Mouse (Mus musculus): ENCODE data around the gene Trim2. TPM values are rescaled to one million over a fixed set of nuclear protein-coding genes. Genes with fewer than 3 reads are reported as not detected.

Trim2 gene
- total and polyA plus RNA-seq, 3 experiments: 2.4 to 3.3 (median 2.5) TPM

GRCm38 (mm10) chr3:84272293-84273015 is 34.2 kb downstream of the Trim2 start:
- in situ Hi-C loops (cut with MboI; ENCODE audit: low pct_ligation_motif_present, low pct_unique_long_range_greater_than_20kb, low sequenced_read_pairs): no loop called here
- H3K4me1 ChIP-seq (ENCODE audit: control insufficient read depth in 1 of 2, insufficient read depth in 2 of 2): no peaks in the 10 kb centered on the region
- no peak overlapping the region for H3K4me3 ChIP-seq (replicated peaks in 1 of 3; ENCODE audit: low read depth in 2 of 3, low read length in 2 of 3, poor library complexity in 1 of 3)
- no peak overlapping the region for H3K9ac ChIP-seq (ENCODE audit: insufficient read depth, low read depth)
- H3K36me3 ChIP-seq (replicated peaks in 1 of 2; ENCODE audit: control insufficient read depth in 1 of 2, insufficient read depth in 1 of 2, low read length in 1 of 2): no peaks in the 10 kb centered on the region
- no peak overlapping the region for H3K4me2 ChIP-seq (ENCODE audit: insufficient read depth, low read depth, poor library complexity, severe bottlenecking)
- no peak overlapping the region for H3K27ac ChIP-seq (ENCODE audit: insufficient read depth, low read depth)
- no peaks in the 10 kb centered on the region for H3K9me3 ChIP-seq (replicated peaks; ENCODE audit: low read length)
- no peaks in the 10 kb centered on the region for H3K79me2 ChIP-seq (replicated peaks; ENCODE audit: control insufficient read depth, extremely low read depth, insufficient read depth, poor library complexity, severe bottlenecking)
- no peak for TF ChIP-seq MEF2A (IDR thresholded peaks at IDR 0.05; ENCODE audit: borderline replicate concordance, low read depth, low read length)
- no peak for TF ChIP-seq CTCF (conservative IDR thresholded peaks at IDR 0.05 in 1 of 2, IDR thresholded peaks at IDR 0.05 in 1 of 2; ENCODE audit: low read depth in 2 of 2, low read length in 2 of 2)
- TF ChIP-seq MAX (IDR thresholded peaks at IDR 0.05; ENCODE audit: low read length): no peak
- no peak for TF ChIP-seq USF1 (IDR thresholded peaks at IDR 0.05; ENCODE audit: low read depth, low read length)
- no peak for TF ChIP-seq SMC3 (IDR thresholded peaks at IDR 0.05; ENCODE audit: low read depth, low read length)
- no peak for TF ChIP-seq ZMIZ1 (IDR thresholded peaks at IDR 0.05; ENCODE audit: low read depth, low read length)
- TF ChIP-seq MAZ (IDR thresholded peaks at IDR 0.05; ENCODE audit: low read depth, low read length): no peak
- TF ChIP-seq TBP (conservative IDR thresholded peaks at IDR 0.05; ENCODE audit: low read depth, low read length): no peak
- dilution Hi-C loops (cut with MboI; ENCODE audit: extremely low pct_ligation_motif_present, extremely low pct_unique_long_range_greater_than_20kb, low sequenced_read_pairs): no loop called here
- DNase-seq (ENCODE audit: extremely low read depth): no peak
- peaks cover 2% of the 10 kb centered on the region for H3K27me3 ChIP-seq (replicated peaks)

- H3K4me3 ChIP-seq (replicated peaks in 1 of 3; ENCODE audit: low read depth in 2 of 3, low read length in 2 of 3, poor library complexity in 1 of 3): no peak overlapping the region
- no peak overlapping the region for H3K4me2 ChIP-seq (ENCODE audit: insufficient read depth, low read depth, poor library complexity, severe bottlenecking)
- TF ChIP-seq POLR2AphosphoS2 (IDR thresholded peaks at IDR 0.05; ENCODE audit: low read depth, low read length): no peak
- TF ChIP-seq RCOR1 (conservative IDR thresholded peaks at IDR 0.05; ENCODE audit: low read depth, low read length): no peak
- no peak for TF ChIP-seq POLR2A (IDR thresholded peaks at IDR 0.05; ENCODE audit: low read depth, low read length)
- no peak for TF ChIP-seq IRF4 (IDR thresholded peaks at IDR 0.05; ENCODE audit: low read depth, low read length)
- TF ChIP-seq TBP (conservative IDR thresholded peaks at IDR 0.05; ENCODE audit: low read depth, low read length): no peak
- no peak for TF ChIP-seq JUN (IDR thresholded peaks at IDR 0.05; ENCODE audit: insufficient read depth, low read depth, low read length)
- TF ChIP-seq NRF1 (IDR thresholded peaks at IDR 0.05; ENCODE audit: low read depth, low read length): no peak
- TF ChIP-seq MAZ (IDR thresholded peaks at IDR 0.05; ENCODE audit: low read depth, low read length): no peak
- no peak for TF ChIP-seq TCF12 (IDR thresholded peaks at IDR 0.05; ENCODE audit: low read depth, low read length)
- no peak for TF ChIP-seq JUND (conservative IDR thresholded peaks at IDR 0.05; ENCODE audit: low read depth, low read length)
- TF ChIP-seq MEF2A (IDR thresholded peaks at IDR 0.05; ENCODE audit: borderline replicate concordance, low read depth, low read length): no peak
- DNase-seq (ENCODE audit: extremely low read depth): no peak
- no peaks in the 10 kb centered on the region for H3K9me3 ChIP-seq (replicated peaks; ENCODE audit: low read length)
- dilution Hi-C loops (cut with MboI; ENCODE audit: extremely low pct_ligation_motif_present, extremely low pct_unique_long_range_greater_than_20kb, low sequenced_read_pairs): no loop called here
- H3K4me1 ChIP-seq (ENCODE audit: control insufficient read depth in 1 of 2, insufficient read depth in 2 of 2): no peaks in the 10 kb centered on the region
- H3K79me2 ChIP-seq (replicated peaks; ENCODE audit: control insufficient read depth, extremely low read depth, insufficient read depth, poor library complexity, severe bottlenecking): no peaks in the 10 kb centered on the region
- H3K9ac ChIP-seq (ENCODE audit: insufficient read depth, low read depth): no peak overlapping the region
- H3K36me3 ChIP-seq (replicated peaks in 1 of 2; ENCODE audit: control insufficient read depth in 1 of 2, insufficient read depth in 1 of 2, low read length in 1 of 2): no peaks in the 10 kb centered on the region
- H3K27ac ChIP-seq (ENCODE audit: insufficient read depth, low read depth): no peak overlapping the region
- H3K27me3 ChIP-seq (replicated peaks): peaks cover 3% of the 10 kb centered on the region
- in situ Hi-C loops (cut with MboI; ENCODE audit: low pct_ligation_motif_present, low pct_unique_long_range_greater_than_20kb, low sequenced_read_pairs): no loop called here
Measured at GRCm38 (mm10) chr3:84271794-84272193, 34.9 kb downstream of the Trim2 start.

All from CH12.LX (cell line).